Mouse (Mus musculus): ENCODE data around the gene Tbc1d1.

Tbc1d1 gene

DNA sequence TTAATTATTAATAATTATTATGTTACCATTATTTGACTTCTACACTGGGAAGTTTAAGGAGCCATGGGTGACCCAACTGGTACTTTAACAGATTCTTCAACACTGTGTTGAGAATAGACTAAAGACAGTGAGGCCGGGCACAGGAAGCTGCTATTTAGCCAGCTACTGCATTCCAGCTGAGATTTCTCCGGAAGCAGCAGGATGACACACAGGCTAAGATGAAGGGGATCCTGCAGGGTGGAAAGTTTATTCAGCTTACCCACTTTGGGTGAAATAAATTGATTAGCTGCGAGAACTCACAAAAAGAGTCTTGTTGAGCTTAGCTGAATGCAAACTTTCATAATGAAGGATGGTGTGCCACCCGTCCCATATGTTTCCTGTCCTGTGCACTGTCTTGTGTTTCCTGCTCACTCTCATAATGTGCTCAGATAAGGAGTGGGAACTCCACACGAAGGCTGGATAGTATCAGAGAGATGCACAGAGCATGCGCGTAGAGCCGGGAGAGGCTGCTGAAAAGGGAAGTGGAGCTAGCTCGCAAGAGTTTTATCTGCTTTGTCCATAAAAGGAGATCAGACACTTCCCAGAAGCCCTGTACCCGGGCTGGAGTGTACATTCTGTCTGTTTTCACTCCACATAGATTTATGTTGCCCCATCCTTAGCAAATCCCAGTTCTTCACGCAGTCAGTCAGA lies at the start of gene Tbc1d1:
Gene Tbc1d1, plus strand, starts transcription at position 445 of the 690 bp plus-strand sequence.
- peak; percentile 48 for DNase-seq (ENCODE audit: low read depth, low spot score)

DNA sequence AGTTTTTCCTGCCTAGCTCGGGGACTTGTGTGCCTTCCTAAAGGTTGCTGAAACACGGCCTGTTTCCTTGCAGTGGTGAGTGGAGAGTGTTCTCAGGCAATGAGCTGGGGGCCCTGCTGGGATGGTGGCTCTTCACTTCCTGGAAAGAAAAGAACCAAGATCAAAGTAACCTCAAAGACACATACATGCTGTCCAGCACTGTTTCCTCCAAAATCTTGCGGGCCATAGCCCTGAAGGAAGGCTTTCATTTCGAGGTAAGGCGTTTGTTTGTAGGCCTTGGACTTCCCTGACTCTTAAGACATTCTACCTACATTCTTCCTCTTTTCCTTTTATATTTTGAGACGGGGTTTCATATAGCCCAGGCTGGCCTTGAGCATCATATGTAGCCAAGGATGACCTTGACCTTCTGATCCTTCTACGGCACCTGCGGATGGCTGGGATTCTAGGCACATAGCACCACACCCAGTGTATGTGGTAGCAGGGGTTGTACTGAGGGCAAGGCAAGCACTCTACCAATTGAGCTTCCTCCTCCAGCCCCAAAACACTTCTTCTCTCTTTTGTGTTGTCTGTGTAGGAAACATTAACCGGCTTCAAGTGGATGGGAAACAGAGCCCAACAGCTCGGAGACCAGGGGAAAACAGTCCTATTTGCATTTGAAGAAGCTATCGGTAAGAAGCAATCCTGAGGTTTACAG lies 48.4 kb upstream of the Tbc1d1 start:
- no peak for DNase-seq (ENCODE audit: low read depth, low spot score)

DNA sequence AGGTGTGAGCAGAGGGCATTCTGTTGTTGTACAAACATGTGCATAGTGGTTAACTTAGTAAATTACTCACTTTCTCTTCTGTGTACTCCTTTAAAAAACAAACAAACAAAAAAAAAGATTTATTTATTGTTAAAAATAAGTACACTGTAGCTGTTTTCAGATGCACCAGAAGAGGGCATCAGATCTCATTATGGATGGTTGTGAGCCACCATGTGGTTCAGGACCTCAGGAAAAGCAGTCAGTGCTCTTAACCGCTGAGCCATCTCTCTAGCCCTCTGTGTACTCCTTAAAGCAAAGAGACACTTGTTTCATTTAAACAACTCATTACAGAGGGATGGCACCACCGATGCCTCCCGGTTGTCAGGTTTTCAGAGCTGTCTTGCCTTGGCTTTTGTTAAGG lies 46.9 kb upstream of the Tbc1d1 start:
- peak; percentile 43 for DNase-seq (ENCODE audit: low read depth, low spot score)

DNA sequence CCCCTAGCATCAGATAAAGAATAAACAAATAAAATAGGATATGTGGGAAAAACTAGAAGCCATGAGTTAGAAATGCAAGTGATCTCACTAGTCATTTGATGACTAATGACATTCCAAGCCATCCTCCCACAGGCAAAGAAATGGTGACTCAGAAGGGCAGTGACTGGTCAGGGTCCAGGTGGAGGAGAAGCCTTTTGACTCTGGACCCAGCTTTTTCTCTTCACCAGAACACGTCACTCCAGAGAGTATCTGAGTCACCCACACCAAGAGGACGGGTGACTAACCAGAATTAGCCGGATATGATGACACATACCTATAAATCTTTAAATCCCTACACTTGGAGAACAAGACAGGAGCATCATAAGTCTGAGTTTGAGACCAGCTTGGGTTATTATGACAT lies 43.7 kb upstream of the Tbc1d1 start:
- DNase-seq (ENCODE audit: low read depth, low spot score): peak; percentile 54

DNA sequence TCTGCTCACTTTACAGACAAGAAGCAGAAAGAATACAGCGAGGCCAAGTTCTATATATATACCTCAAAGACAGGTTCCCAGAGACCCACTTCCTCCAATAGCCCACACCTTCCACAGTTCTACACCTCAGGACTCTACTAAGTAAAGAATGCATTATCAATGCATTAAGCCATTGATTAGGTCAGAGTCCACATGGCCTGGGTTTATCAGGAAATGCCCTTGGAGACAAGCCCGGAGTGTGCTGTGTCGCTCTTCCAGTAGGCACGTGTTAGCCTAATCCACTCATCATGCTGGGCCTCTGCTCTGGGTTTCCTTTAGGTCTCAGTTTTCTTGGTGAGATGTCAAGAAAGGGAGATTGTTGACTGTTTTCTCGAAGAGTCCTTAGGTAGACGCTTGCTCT lies 41.9 kb upstream of the Tbc1d1 start:
- DNase-seq (ENCODE audit: low read depth, low spot score): no peak

DNA sequence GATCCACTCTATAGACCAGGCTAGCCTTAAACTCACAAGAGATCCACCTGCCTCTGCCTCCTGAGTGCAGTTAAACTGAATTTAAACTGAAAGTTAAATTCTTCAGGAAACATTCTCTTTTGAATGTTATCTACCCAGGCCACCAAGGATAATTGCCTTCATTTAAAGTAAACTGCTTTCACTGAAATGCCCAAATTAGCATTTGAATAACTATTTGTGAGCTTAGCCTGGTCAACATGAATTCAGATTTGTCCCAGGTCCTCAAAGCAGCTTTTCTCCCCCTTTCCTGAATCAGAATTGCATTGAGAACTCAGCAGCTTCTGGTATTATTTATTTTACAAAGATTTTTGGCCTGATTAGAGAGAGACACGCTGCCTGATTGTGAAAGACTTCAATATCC lies 38.9 kb upstream of the Tbc1d1 start:
- no peak for DNase-seq (ENCODE audit: low read depth, low spot score)

DNA sequence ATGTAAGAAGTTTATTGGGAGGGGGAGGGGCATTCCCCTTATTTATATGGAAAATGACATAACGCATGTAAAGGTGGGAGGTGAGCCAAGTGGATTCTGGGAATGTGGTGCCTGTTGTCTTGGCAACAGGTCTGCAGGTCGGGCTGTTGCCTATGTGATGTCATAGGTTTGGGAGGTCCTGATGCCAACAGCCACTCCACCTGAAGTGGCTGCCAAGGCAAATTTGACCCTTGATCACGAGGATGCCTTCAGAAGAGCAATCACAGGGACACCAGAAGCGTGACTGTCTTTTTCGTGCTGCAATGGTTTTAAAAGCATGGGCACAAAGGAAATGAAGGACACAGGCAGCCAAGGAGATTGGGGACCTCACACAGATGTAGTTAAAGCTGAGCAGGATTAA lies 30.3 kb upstream of the Tbc1d1 start:
- DNase-seq (ENCODE audit: low read depth, low spot score): no peak

DNA sequence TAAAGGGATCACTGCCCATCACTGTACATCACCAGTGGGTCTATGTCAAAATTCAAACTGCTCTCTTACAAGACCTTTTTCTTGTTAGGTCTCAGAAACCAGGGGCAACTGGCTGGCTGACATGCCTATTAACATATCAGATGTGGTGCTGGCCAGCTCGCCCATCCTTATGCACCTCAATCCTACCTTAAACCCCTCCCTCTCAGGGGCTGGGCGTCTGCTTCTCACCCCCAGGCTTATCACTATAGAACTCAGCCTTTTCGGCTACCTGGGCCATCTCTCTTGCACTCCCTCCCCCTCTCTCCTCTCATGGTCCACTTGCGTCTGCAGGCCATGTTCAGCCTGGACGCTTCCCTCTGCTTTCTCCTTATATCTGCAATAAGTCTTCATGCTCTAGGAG lies 24.6 kb upstream of the Tbc1d1 start:
- DNase-seq (ENCODE audit: low read depth, low spot score): no peak

DNA sequence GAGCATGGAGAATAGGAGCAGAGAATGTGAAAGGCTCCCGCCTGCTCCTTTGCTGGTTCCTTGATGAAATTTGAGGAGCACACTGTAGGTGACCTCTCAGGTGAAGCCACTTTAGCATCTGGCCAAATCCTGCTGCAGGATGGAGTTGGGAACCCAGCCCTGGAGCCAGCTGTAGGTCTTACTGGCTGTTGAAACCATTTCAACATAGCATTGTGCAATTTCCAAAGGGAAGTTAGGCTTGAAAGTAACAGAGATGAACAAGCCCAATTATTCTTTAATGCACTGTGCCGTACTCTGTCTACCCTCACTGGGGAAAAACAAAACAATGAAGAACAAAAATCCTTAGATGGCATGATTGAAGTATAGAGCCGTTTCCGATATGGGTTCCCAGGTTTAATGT lies 22.2 kb upstream of the Tbc1d1 start:
- DNase-seq (ENCODE audit: low read depth, low spot score): no peak

DNA sequence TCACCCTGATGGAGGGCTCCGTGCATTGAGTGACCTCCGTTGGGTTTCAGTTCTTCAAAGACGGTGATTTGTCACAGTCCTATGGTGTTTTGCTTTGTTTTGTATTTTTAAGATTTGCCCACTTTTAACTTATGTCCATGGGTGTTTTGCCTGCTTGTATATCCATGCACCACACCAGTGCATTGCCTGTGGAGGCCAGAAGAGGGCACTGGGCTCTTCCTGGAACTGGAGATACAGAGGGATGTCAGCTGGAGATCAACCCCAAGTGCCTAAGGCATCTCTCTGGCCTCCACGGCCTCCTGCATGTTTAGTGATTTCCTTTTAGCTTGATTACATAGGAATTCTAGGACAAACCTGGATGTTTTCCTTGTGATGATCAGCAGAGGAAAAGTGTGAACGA lies 19.8 kb upstream of the Tbc1d1 start:
- DNase-seq (ENCODE audit: low read depth, low spot score): peak; percentile 34

DNA sequence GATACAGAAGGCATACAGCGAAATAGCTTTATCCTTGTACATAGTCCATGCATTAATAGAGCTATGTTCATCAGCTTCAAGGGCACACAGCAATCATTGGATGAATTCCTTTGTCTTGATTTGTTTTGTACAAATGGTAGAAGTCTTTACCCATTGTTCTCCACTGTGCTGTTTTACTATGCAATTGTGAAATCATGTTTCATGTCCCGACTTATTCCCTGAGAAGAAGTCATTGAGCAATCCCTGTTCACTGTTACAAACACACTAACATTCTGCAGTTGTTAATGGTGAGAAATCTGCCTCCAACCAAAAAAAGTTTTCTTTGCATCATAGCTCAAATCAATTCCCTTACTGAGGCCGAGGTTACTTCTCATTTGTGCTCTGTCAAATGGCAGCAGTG lies 15.9 kb upstream of the Tbc1d1 start:
- DNase-seq (ENCODE audit: low read depth, low spot score): no peak

DNA sequence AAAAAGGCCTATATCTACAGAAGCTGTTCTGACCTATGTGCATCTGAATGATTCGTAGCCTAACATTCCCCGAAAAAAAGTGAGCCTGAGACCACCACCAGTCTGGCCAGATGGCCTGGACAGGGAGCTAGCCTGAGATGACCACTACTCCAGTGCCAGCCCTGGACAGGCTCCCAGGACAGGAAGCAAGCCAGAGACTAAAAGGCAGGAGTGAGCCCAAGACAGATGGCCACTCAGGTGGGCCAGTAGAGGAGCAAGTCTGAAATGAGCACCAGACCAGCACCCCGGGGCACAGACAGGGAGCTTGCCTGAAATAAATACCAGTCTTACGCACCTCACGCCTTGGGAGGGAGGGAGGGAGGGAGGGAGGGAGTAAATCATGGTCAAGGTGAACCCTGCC lies 11.8 kb upstream of the Tbc1d1 start:
- DNase-seq (ENCODE audit: low read depth, low spot score): peak; percentile 95

DNA sequence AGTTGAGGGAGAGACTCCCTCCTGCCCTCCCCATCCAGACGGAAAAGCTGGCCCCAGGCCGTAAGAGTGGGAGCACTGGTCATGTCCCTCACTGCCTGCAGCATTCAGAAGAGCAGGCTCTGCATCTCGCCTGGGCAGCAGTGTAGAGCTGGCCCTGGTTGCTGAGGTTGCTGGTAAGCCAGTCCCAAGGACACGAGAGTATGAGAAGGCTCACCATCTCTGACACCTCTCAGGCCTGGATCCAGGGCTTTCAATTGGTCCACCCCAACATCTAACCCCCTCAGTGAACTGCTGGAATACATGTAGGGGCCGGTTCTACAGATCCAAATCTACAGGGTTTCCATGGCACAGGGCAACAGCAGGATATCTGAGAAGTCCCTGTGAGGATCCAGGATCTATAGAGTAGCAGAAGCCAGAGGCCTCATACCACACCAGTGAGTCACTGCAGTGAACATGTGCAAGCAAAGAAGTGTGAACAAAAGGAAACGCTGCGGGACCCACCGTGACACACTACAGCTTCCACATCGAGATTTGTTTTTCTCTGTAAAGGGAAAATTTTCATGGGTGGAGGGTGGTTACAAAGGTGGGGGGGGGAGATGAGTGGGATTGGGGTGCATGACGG lies 9.6 kb upstream of the Tbc1d1 start:
- no peak for DNase-seq (ENCODE audit: low read depth, low spot score)

DNA sequence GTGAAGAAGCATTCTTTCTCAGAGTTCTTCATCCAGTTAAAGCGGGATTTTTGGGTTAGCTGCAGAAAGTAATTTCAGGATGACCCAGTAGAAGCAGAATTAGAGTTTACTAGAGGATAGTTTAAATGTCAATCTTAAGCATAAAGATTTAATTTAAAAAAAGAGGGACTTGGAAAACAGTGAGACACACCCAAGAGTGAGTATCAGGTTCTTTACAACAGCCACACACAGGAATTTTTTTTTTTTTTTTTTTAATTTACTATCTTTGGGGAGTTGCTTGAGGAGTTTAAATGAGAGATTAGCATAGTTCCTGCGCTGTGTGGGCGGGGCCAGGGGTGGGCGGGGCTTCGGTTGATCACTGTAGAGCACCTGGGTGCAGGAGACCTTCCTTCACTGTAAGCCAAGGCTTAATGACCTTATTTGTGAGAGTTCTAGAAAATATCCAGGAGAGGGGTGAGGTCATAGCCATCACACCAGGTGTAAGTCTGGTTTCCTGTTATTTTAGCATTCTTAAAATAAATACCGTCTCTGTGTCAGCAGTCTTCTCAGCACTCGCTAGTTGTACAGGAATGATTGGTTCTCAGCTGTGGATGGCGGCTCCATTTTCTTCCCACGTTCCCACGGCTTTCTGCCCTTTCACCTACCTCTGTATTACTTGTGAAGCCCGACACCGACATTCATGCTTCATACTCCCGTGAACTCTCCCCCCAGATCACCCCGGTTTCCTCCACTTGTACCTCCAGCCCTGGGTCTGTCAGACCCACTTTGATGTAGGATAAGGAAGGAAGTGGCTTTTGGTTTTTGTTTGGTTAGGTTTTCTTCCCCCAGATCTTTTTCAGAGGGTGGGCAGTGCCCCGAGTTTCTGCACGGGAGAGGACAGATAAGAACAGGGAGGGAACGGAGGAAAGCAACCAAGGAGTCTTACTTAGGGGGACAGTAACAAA lies 6.6 kb upstream of the Tbc1d1 start:
- no peak for DNase-seq (ENCODE audit: low read depth, low spot score)

DNA sequence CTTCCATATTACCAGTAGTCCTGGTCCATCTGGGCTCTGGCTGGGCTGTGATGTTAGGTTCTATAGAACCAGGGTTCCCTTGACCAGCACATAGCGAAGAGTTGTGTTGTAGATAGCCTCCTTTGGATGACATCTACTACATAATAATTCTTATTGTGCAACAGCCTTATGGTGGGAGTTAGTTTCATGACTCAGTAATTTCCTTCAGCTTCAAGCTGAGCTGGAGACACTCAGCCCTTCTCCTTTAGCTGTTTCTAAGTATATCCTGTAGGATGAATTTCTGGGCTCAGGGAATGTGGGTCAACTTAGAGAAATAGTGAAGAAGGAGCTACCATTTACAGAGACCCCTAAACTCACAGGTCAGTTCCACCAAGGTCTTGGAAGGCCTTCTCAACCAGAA lies 2.8 kb upstream of the Tbc1d1 start:
- peak; percentile 66 for DNase-seq (ENCODE audit: low read depth, low spot score)

DNA sequence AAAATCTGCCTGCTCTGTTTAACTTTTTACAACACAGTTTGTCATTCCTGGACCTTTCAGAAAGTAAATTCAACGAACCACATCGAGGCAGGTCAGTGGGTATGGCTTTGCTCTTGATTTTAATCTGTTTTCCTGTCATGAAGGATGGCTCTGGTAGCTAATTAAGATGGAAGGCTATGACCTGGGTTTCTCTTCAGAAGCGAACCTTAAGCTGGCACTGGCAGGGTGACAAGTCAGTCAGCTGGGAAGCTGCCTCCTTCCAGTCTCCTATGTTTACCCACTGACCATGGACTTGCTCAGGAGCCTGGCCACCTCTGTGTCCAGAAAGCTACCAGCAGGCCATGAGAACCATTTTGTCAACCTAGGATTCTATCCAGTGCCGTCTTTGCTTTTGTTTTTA lies 474 bp downstream of the Tbc1d1 start:
- no peak for DNase-seq (ENCODE audit: low read depth, low spot score)

DNA sequence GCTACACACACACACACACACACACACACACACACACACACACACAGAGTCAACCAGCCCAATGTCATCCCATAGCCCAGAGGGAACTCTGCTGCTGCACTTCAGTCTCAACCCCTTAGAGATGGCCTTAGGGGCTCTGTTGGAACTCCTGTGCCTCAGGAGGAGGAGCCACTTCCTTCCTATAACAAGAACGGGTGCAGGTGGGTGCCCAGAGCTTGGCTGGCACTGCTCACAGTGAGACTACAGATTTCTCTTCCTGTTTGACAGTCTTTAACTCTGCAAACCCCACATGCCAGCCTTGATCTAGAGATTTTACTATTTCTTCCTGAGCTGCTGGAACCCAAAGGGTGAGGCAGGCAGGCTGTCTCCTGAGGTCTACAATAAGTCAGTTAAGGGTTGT lies 1.8 kb downstream of the Tbc1d1 start:
- DNase-seq (ENCODE audit: low read depth, low spot score): no peak

DNA sequence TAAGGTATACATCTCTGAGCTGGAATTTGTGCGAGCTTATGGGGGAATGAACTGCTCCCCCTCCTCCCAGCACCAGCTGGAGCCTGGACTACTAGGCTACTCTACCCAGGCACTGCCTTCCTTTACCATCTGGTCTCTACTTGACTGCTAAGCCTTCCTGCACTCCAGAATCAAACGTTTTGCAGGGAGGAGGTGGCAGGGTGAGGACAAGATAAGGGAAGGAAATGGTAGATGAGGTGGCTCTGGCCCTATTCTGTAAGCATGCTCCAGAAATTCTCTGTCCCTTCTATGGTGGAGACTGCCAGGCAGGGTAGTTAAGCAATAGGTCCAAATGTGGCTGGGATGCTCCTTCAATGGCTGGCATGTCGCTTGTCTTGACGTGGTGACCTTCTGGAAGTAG lies 2.4 kb downstream of the Tbc1d1 start:
- DNase-seq (ENCODE audit: low read depth, low spot score): peak; percentile 10

DNA sequence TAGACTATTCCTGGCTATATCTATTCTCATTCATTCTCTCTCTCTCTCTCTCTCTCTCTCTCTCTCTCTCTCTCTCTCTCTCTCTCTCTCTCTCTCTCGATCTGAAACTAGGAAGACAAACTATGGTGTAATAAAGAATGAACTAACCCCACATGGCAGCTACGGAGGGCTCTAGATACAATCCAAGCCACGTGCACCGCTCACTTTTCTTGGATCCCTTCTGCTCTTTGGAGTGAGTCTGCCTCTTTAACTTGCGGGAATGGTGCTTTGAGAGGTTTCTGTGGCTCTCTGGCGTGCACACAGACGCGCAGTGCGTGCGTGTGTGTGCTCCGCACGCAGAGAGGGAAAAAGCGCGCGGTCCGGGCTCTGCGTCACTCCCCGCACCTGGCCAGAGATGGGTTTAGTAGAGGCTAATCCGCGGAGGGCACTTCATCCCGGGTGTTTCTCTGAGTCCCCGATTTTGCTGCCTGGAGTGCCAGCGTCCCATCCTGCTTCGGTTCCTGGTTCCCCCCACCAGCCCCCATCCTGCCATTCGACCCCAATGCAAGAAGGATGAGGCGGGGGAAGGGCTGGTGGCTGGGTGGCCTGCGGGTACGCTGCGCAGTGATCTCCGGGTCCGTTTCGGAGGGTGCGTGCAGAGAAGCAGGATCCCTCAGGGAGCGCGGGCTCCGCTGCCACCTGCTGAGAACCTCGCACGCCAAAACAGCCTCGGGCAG lies 3.1 kb downstream of the Tbc1d1 start:
- DNase-seq (ENCODE audit: low read depth, low spot score): peak; percentile 90

DNA sequence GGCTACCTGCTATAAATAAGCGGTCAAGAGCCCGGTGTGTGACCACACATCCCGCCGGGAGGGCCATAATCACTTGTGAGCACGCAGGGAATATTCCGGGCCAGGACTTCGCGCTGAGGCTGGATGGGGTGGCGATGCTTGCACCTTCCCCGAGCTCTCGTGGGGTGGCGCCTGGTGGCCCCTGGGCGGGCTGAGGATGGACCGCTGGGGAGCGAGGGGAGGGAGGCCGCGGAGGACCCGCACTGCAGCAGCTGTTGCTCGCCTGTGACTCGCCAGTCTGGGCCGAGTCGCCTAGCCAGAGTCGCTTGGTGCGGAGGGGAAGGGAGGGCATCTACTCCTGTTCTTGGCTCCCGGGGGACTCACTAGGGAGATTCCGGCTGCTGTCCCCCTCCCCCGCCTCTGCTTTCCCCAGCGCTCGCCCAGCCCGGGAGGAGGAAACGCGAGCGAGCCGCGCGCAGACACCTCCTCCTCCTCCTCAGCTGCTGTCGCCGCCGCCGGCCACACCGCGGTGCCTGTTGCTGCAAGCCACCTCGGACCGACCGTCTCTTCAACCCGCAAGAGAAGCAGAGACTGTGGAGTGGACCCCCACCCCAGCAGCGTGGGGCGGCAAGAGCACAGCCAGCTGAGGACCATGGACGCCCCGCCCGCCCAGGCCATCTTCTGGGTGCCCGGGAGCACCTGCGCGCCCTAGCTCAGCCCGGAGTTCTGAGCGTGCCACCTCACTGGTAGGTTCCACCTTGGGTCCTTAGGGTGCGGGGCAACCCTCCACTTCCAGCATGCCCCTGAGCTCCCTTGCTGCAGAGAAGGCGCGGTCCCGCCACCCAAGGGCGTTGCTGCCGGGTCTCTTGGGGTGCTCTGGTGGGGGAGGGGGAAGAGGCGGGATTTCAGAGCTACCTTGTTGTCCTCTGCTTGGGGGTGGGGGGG lies 3.9 kb downstream of the Tbc1d1 start:
- DNase-seq (ENCODE audit: low read depth, low spot score): peak; percentile 76

Measured in brain, adult 2 months (tissue).